Mouse (Mus musculus) MEL (cell line): ENCODE measurements around the gene Habp4.

Source experiments
- CTCF ChIP-seq, 3 experiments: IDR thresholded peaks in 2 of 3; conservative IDR thresholded peaks in 1 of 3; 2 replicates each; pipeline ENCODE4 v1.5.1; 2011 to 2012; ENCODE audit warnings: low read length in 3 of 3, low read depth in 2 of 3, mild to moderate bottlenecking in 2 of 3, improper control_type of control experiment in 1 of 3, inconsistent platforms in 1 of 3, mixed read lengths in 1 of 3, moderate library complexity in 1 of 3; ENCODE audit not compliant: control insufficient read depth in 1 of 3, insufficient read depth in 1 of 3, poor library complexity in 1 of 3, severe bottlenecking in 1 of 3
- MAFK ChIP-seq: IDR thresholded peaks from 2 replicates; pipeline ENCODE4 v1.6.1; 2011; ENCODE audit warnings: low read depth, mild to moderate bottlenecking, low read length, improper control_type of control experiment, borderline replicate concordance
- POLR2A ChIP-seq, 2 experiments: IDR thresholded peaks; 2 replicates each; pipeline ENCODE4 v1.6.1; 2011 to 2012; ENCODE audit warnings: low read length in 2 of 2, mild to moderate bottlenecking in 2 of 2, control low read depth in 1 of 2, improper control_type of control experiment in 1 of 2, low read depth in 1 of 2, moderate library complexity in 1 of 2; ENCODE audit not compliant: control insufficient read depth in 1 of 2, insufficient read depth in 1 of 2, poor library complexity in 1 of 2
- RAD21 ChIP-seq: IDR thresholded peaks from 2 replicates; pipeline ENCODE4 v1.6.1; 2011; ENCODE audit warnings: mild to moderate bottlenecking, low read depth, low read length, improper control_type of control experiment
- SMC3 ChIP-seq: IDR thresholded peaks from 2 replicates; pipeline ENCODE4 v1.6.1; 2011; ENCODE audit warnings: low read depth, low read length, improper control_type of control experiment
- TBP ChIP-seq: IDR thresholded peaks from 2 replicates; pipeline ENCODE4 v1.8.0; 2011; ENCODE audit warnings: low read depth, low read length, improper control_type of control experiment

- peak in 2 of 3 experiments; percentile 46 to 49; a peak in 4 of 6 replicates for TF ChIP-seq CTCF (IDR thresholded peaks at IDR 0.05 in 2 of 3, conservative IDR thresholded peaks at IDR 0.05 in 1 of 3; ENCODE audit: control insufficient read depth in 1 of 3, insufficient read depth in 1 of 3, low read depth in 2 of 3, low read length in 3 of 3, poor library complexity in 1 of 3, severe bottlenecking in 1 of 3)
- TF ChIP-seq POLR2A (IDR thresholded peaks at IDR 0.05; ENCODE audit: control insufficient read depth in 1 of 2, insufficient read depth in 1 of 2, low read depth in 1 of 2, low read length in 2 of 2, poor library complexity in 1 of 2) = no peak
- TF ChIP-seq TBP = no peak
- peak; percentile 43; the same call in 1 of the 2 replicates for TF ChIP-seq SMC3
- TF ChIP-seq MAFK = no peak
- no peak for TF ChIP-seq RAD21
These were observed 6.5 kb upstream of the Habp4 start for GRCm38 (mm10) chr13:64155171-64155571.
